Mouse (Mus musculus): Measurements from ENCODE around the gene Prcc. TPM values are rescaled to one million over a fixed set of nuclear protein-coding genes. Genes with fewer than 3 reads are reported as not detected.
"Not testable (repeated sequence)": the region's sequence is repeated elsewhere in the genome, so short reads cannot be mapped to it uniquely, and the experiment has no call there.

Gene Prcc
- total and polyA plus RNA-seq, 2 experiments from 2014 or later = 10.0 to 55.6 TPM

DNA sequence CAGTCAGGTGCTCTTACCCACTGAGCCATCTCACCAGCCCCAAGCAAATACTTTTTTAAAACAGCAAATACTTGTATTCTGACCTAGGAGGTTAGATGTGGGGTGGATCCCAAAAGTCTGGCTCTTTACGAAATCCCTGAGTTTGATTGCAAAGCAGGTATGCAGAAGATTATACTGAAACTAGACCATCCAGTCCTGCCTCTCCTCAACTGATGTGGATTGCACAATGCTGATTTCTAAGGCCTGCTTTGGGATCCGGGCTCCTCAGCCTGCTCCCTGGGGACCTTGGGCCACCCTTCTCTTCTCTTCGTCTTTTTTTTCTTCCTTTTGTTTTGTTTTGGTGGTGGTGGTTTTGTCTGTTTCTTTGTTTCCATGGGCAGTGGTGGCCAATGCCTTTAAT is 6.1 kb upstream of the Prcc start:
- no peak for TF ChIP-seq CTCF (IDR thresholded peaks at IDR 0.05; ENCODE audit: low read depth)
- no peak for TF ChIP-seq EP300 (IDR thresholded peaks at IDR 0.05; ENCODE audit: low read depth)
- no peak overlapping the region for H3K4me3 ChIP-seq (ENCODE audit: low read depth, low read length)
- 0 out of 2 replicates have a peak, but pooled peaks cover 2% of the 10 kb centered on the region for H3K9me3 ChIP-seq (replicated peaks; ENCODE audit: control insufficient read depth, low read length)
- no peak overlapping the region for H3K27ac ChIP-seq (ENCODE audit: low read depth)
- no peak overlapping the region for H3K9ac ChIP-seq (replicated peaks; ENCODE audit: low read depth, low read length)
- H3K4me1 ChIP-seq (ENCODE audit: control insufficient read depth, insufficient read depth) = no peaks in the 10 kb centered on the region
- no peak overlapping the region for H3K4me2 ChIP-seq (ENCODE audit: low read depth, low read length)
- no peaks in the 10 kb centered on the region for H3K27me3 ChIP-seq (ENCODE audit: control insufficient read depth, insufficient read depth, low read length)
- DNase-seq (ENCODE audit: low spot score) (no peak), ATAC-seq (ENCODE audit: insufficient read depth, low read depth) (no peak)
- WGBS = 60% methylated on average over 3 of the region's 3 CpGs
- H3K36me3 ChIP-seq (replicated peaks; ENCODE audit: control insufficient read depth, insufficient read depth, low read length) = no peaks in the 10 kb centered on the region

DNA sequence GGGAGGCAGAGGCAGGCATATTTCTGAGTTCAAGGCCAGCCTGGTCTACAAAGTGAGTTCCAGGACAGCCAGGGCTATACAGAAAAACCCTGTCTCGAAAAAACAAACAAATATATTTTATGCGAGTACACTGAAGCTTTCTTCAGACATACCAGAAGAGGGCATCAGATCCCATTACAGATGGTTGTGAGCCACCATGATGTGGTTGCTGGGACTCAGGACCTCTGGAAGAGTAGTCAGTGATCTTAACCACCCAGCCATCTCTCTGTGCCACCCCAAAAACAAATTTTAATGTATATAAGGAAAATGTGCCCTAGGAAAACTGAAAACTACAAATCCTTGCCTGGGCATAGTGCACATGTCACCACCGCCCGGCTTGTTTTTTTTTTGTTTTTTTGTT is 2.0 kb upstream of the Prcc start:
- not testable (repeated sequence) for ATAC-seq (ENCODE audit: insufficient read depth, low read depth); H3K36me3 ChIP-seq (replicated peaks; ENCODE audit: control insufficient read depth, insufficient read depth, low read length); H3K9me3 ChIP-seq (replicated peaks; ENCODE audit: control insufficient read depth, low read length); H3K27me3 ChIP-seq (ENCODE audit: control insufficient read depth, insufficient read depth, low read length); H3K4me2 ChIP-seq (ENCODE audit: low read depth, low read length); H3K27ac ChIP-seq (ENCODE audit: low read depth); H3K9ac ChIP-seq (replicated peaks; ENCODE audit: low read depth, low read length); DNase-seq (ENCODE audit: low spot score); H3K4me3 ChIP-seq (ENCODE audit: low read depth, low read length)
- 83% methylated on average over 4 of the region's 4 CpGs for WGBS
- H3K4me1 ChIP-seq (ENCODE audit: control insufficient read depth, insufficient read depth) = peaks cover 18% of the 10 kb centered on the region

- Histone ChIP-seq H3K27me3 (ENCODE audit: control insufficient read depth, insufficient read depth, low read length) (no peaks in the 10 kb centered on the region), H3K9me3 (replicated peaks; ENCODE audit: control insufficient read depth, low read length) (0 out of 2 replicates have a peak, but pooled peaks cover 2% of the 10 kb centered on the region), H3K36me3 (replicated peaks; ENCODE audit: control insufficient read depth, insufficient read depth, low read length) (peaks cover 3% of the 10 kb centered on the region; the same call in 1 of the 2 replicates), H3K9ac (replicated peaks; ENCODE audit: low read depth, low read length) (no peak overlapping the region), H3K4me3 (ENCODE audit: low read depth, low read length) (peak overlapping the region; percentile 90; the same call in 1 of the 2 replicates), H3K27ac (ENCODE audit: low read depth) (no peak overlapping the region), H3K4me1 (ENCODE audit: control insufficient read depth, insufficient read depth) (peaks cover 18% of the 10 kb centered on the region), H3K4me2 (ENCODE audit: low read depth, low read length) (peak overlapping the region; percentile 57; the same call in 1 of the 2 replicates)
- ATAC-seq (ENCODE audit: insufficient read depth, low read depth) (no peak), DNase-seq (ENCODE audit: low spot score) (no peak)
- 82% methylated on average over 6 of the region's 6 CpGs for WGBS
- no peak for TF ChIP-seq EP300 (IDR thresholded peaks at IDR 0.05; ENCODE audit: low read depth)
- TF ChIP-seq CTCF (IDR thresholded peaks at IDR 0.05; ENCODE audit: low read depth) = no peak
Measured at GRCm38 (mm10) chr3:87886416-87886815, 1.0 kb upstream of the Prcc start.

GRCm38 (mm10) chr3:87886004-87886365 is 577 bp upstream of the Prcc start:
- H3K27ac ChIP-seq (ENCODE audit: low read depth) = no peak overlapping the region
- no peak for DNase-seq (ENCODE audit: low spot score)

DNA sequence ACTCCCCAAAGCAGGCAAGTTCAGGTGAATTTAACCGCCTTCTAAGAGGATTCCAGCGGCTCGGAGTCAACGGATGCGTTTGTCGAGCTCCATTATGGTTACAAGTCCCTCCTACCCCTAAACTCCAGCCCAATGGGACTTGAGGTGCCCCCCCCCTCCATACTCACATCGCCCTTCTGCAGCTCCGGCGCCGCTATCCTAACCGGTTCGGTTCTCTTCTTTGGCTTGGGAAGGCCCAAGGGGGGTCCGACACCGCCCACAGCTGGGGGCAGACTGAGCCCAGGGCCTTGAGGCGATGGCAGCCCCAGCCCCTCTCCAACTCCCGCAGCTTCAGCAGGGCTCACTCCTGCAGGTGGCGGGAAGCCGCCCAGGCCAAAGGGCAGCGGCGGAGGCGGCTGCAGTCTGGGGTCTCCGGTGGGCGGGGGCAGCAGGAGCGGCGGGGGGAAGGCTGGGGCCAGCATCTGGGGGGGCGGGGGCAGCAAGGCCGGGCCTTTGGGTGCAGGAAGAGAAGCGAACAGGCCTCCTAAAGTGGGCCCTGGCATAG is 628 bp downstream of the Prcc start:
- TF ChIP-seq CTCF (IDR thresholded peaks at IDR 0.05; ENCODE audit: low read depth) = no peak
- DNase-seq (ENCODE audit: low spot score) = peak; percentile 44
- under 1% methylated on average over 24 of the region's 28 CpGs for WGBS

More at GRCm38 (mm10) chr3:87886004-87886365, 577 bp upstream of the Prcc start:
- Histone ChIP-seq H3K4me1 (ENCODE audit: control insufficient read depth, insufficient read depth) (peaks cover 18% of the 10 kb centered on the region), H3K9ac (replicated peaks; ENCODE audit: low read depth, low read length) (no peak overlapping the region), H3K9me3 (replicated peaks; ENCODE audit: control insufficient read depth, low read length) (0 out of 2 replicates have a peak, but pooled peaks cover 2% of the 10 kb centered on the region), H3K27me3 (ENCODE audit: control insufficient read depth, insufficient read depth, low read length) (no peaks in the 10 kb centered on the region), H3K4me3 (ENCODE audit: low read depth, low read length) (peak overlapping the region; percentile 90), H3K36me3 (replicated peaks; ENCODE audit: control insufficient read depth, insufficient read depth, low read length) (peaks cover 7% of the 10 kb centered on the region; the same call in 1 of the 2 replicates), H3K4me2 (ENCODE audit: low read depth, low read length) (peak overlapping the region; percentile 57)
- no peak for ATAC-seq (ENCODE audit: insufficient read depth, low read depth)
- 10% methylated on average over 10 of the region's 10 CpGs for WGBS
- TF ChIP-seq CTCF (IDR thresholded peaks at IDR 0.05; ENCODE audit: low read depth) (no peak), EP300 (IDR thresholded peaks at IDR 0.05; ENCODE audit: low read depth) (no peak)

GRCm38 (mm10) chr3:87884291-87884690 is 1.1 kb downstream of the Prcc start:
- Histone ChIP-seq H3K4me1 (ENCODE audit: control insufficient read depth, insufficient read depth) (peaks cover 18% of the 10 kb centered on the region), H3K9me3 (replicated peaks; ENCODE audit: control insufficient read depth, low read length) (0 out of 2 replicates have a peak, but pooled peaks cover 2% of the 10 kb centered on the region), H3K9ac (replicated peaks; ENCODE audit: low read depth, low read length) (peak overlapping the region; percentile 86), H3K27ac (ENCODE audit: low read depth) (peak overlapping the region; percentile 91; the same call in 1 of the 2 replicates), H3K4me2 (ENCODE audit: low read depth, low read length) (peak overlapping the region; percentile 75), H3K27me3 (ENCODE audit: control insufficient read depth, insufficient read depth, low read length) (no peaks in the 10 kb centered on the region), H3K36me3 (replicated peaks; ENCODE audit: control insufficient read depth, insufficient read depth, low read length) (peaks cover 17% of the 10 kb centered on the region), H3K4me3 (ENCODE audit: low read depth, low read length) (peak overlapping the region; percentile 90)
- no peak for TF ChIP-seq CTCF (IDR thresholded peaks at IDR 0.05; ENCODE audit: low read depth)
- no peak for TF ChIP-seq EP300 (IDR thresholded peaks at IDR 0.05; ENCODE audit: low read depth)
- WGBS = 0% methylated on average over 3 of the region's 3 CpGs
- DNase-seq (ENCODE audit: low spot score) (no peak), ATAC-seq (ENCODE audit: insufficient read depth, low read depth) (no peak)

More for the DNA sequence above, 628 bp downstream of the Prcc start:
- peak; percentile 1; the same call in 1 of the 2 replicates for ATAC-seq (ENCODE audit: insufficient read depth, low read depth)
- Histone ChIP-seq H3K4me1 (ENCODE audit: control insufficient read depth, insufficient read depth) (peaks cover 18% of the 10 kb centered on the region), H3K27me3 (ENCODE audit: control insufficient read depth, insufficient read depth, low read length) (no peaks in the 10 kb centered on the region), H3K36me3 (replicated peaks; ENCODE audit: control insufficient read depth, insufficient read depth, low read length) (peaks cover 16% of the 10 kb centered on the region), H3K9me3 (replicated peaks; ENCODE audit: control insufficient read depth, low read length) (0 out of 2 replicates have a peak, but pooled peaks cover 2% of the 10 kb centered on the region), H3K27ac (ENCODE audit: low read depth) (peak overlapping the region; percentile 91), H3K4me2 (ENCODE audit: low read depth, low read length) (peak overlapping the region; percentile 75), H3K9ac (replicated peaks; ENCODE audit: low read depth, low read length) (peak overlapping the region; percentile 86), H3K4me3 (ENCODE audit: low read depth, low read length) (peak overlapping the region; percentile 90)

Measured in heart, postnatal 0 days (tissue).